Mouse (Mus musculus) spleen, adult 10 weeks (tissue): Measurements from ENCODE around the gene Gfm2. TPM values are rescaled to one million over a fixed set of nuclear protein-coding genes. Genes with fewer than 3 reads are reported as not detected.

Experiments used
- polyA plus RNA-seq: library from polyadenylated mRNA; stranded (reverse); fragments of 350-450 nt; fragmentation: Illumina TruSeq; extraction: RNeasy Lipid Tissue Mini Kit (QIAGEN cat#74804); gene quantifications from one replicate; pipeline ENCODE4 v1.2.3, GENCODE M21; 2015; ENCODE audit warnings: low replicate concordance; ENCODE audit not compliant: insufficient read depth

The Gfm2 gene
- 43.3 TPM for polyA plus RNA-seq

DNA sequence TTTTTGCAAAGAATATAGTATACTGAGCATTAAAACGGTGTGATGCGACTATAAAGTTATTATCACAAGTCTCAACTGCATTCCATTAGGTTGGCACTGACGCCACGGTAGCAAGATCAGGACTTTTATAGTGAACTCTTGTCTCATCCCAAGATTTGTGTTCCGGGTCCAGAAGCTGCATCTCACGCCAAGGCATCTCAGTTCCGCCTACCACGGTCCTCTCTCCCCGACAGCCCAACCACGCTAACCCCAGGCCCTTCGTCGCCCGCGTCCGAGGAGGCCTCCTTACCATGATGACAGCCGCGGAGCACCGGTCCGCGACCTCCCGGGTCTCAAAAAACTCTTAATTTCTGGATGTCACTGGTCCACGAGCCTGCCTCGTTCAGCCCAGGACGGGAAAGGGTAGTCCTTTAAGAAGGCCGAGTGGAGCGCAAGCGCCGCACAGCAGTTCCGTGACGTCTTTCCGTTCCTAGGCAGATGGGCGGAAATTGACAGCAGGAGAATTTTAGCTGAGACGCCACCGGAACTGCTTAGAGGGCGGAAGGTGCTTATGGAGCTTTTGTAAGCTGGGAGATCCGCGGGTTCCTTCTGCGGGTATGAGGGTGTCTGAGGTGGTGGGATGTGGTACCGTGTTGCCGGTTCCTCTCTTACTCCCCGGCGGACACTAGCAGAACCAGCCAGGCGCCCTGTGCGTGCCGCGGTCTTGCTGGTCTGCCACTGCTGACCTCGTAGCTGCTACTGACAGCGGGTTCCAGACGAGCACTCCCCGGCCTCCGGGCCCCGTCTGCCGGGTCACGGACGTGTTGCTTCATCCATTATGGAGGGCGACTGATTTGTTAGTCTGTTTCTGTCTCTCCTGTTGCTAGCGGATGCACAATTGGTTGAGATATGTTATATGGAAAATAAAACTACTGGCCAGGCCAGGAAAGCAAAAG, at the start of gene Gfm2, which contains the start of gene Nsa2:
Gene Gfm2, plus strand, starts transcription at position 472 of the 935 bp plus-strand sequence.
Gene Nsa2, minus strand, starts transcription at position 472 of the 935 bp plus-strand sequence.

GRCm38 (mm10) chr13:97099187-97099852, 38.4 kb upstream of the Gfm2 start, which contains the start of gene Gm6169:
TSS of gene Gm6169 (minus strand) at chr13:97099237.

DNA sequence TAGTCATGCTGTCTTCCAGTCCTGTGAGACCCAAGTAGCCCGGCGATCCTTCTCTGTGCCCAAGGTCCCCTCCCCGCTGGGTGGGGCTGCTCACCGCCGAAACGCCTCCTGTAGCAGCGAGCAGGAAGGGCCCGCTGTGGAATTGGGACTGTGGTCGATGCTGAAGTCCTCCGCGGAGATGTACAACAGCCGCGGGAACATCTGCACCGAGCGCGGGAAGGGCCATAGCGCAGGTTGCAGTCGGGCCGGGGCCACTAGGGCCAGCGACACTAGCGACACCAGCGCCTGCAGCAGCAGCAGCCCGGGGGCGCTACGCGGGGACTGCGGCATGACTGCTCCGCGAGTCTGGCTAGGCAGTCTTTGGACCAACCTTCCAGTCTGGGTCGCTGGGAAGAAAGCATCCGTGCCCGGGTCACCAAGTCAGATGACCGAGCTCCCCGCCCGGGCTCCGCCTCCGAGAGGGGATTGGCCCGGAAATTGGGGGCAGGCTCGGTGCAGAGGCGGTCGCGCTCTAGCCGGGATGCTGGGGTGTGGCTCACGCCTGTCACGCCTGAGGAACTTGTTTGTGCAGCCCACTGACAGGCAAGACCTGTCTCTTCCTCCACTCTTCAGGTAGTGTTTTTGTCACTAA, 60.3 kb downstream of the Gfm2 start, which contains the start of gene Hexb:
Gene Hexb, minus strand, starts transcription at position 426 of the 631 bp plus-strand sequence.

Other genes with a start within 250 kb of the Gfm2 start
- 0.33 TPM for gene Gcnt4, start 213.2 kb upstream of the Gfm2 start, polyA plus RNA-seq
- gene 1700029F12Rik, start 103.6 kb upstream of the Gfm2 start, polyA plus RNA-seq: not detected
- gene Fam169a, start 70.7 kb upstream of the Gfm2 start, polyA plus RNA-seq: 0.07 TPM
- gene Gm6169, start 38.7 kb upstream of the Gfm2 start, polyA plus RNA-seq: 0.61 TPM
- 366 TPM for gene Nsa2, start within 50 bp of the Gfm2 start, polyA plus RNA-seq
- gene Hexb, start 60.4 kb downstream of the Gfm2 start, polyA plus RNA-seq: 155 TPM
- gene Enc1, start 103.2 kb downstream of the Gfm2 start, polyA plus RNA-seq: 10.3 TPM